In genomic region chr7:19176516-19176947, GRCm38 (mm10) we compare ENCODE assay signal across 10 mouse cellular contexts. TPM values are rescaled to one million over a fixed set of nuclear protein-coding genes. Genes with fewer than 3 reads are reported as not detected.
DNase-seq lines count a peak whose midpoint lies in the region; ATAC-seq and TF ChIP-seq lines count a peak whose summit lies in the region.
"Had no signal": no experiment of that assay in that cellular context is flagged by ENCODE, and none has a peak within 500 bp of the region (broad histone marks: within the 10 kb centered on the region; RNA-seq: fewer than 3 reads in every experiment).

No protein-coding gene starts in this region.

- ATAC-seq in lung, embryonic 14.5 days (ENCODE audit: insufficient read depth), result no peak
- ATAC-seq in forebrain, embryonic 12.5 days (ENCODE audit: low FRiP score), result peak; percentile 33
- peak; percentile 43; the same call in 1 of the 2 replicates for ATAC-seq in hindbrain, postnatal 0 days
- peak; percentile 25 for ATAC-seq in midbrain, postnatal 0 days (ENCODE audit: low FRiP score)

- no peak for TF ChIP-seq CTCF in lung, embryonic 14.5 days (IDR thresholded peaks at IDR 0.05; ENCODE audit: low read depth)
- TF ChIP-seq CTCF in hindbrain, postnatal 0 days (IDR thresholded peaks at IDR 0.05; ENCODE audit: low read depth), result no peak
- no peak for TF ChIP-seq CTCF in midbrain, postnatal 0 days (IDR thresholded peaks at IDR 0.05)

- peak overlapping the region; percentile 32 for H3K4me2 ChIP-seq in lung, embryonic 14.5 days
- peak overlapping the region; percentile 71 for H3K4me2 ChIP-seq in forebrain, embryonic 12.5 days
- H3K4me2 ChIP-seq in hindbrain, postnatal 0 days (ENCODE audit: low read depth, low read length), result peak overlapping the region; percentile 63
- peak overlapping the region; percentile 88 for H3K4me2 ChIP-seq in midbrain, postnatal 0 days (ENCODE audit: low read depth, low read length, poor library complexity, severe bottlenecking)

- whole genome bisulfite sequencing in lung, embryonic 14.5 days, result 3% methylated on average over 17 of the region's 21 CpGs
- WGBS in forebrain, embryonic 12.5 days, result 3% methylated on average over 17 of the region's 21 CpGs
- 3% methylated on average over 21 of the region's 21 CpGs for WGBS in hindbrain, postnatal 0 days
- WGBS in midbrain, postnatal 0 days, result 6% methylated on average over 16 of the region's 21 CpGs

- H3K4me3 ChIP-seq in lung, embryonic 14.5 days (ENCODE audit: low read depth, low read length), result peak overlapping the region; percentile 21; the same call in 1 of the 2 replicates
- peak overlapping the region; percentile 53 for H3K4me3 ChIP-seq in forebrain, embryonic 12.5 days (replicated peaks)
- peak overlapping the region; percentile 63 for H3K4me3 ChIP-seq in hindbrain, postnatal 0 days (ENCODE audit: low read length)
- peak overlapping the region; percentile 74 for H3K4me3 ChIP-seq in midbrain, postnatal 0 days (ENCODE audit: low read depth, low read length)
- H3K4me3 ChIP-seq: myocyte had no signal

- H3K36me3 ChIP-seq in lung, embryonic 14.5 days (ENCODE audit: insufficient read depth), result no peaks in the 10 kb centered on the region
- no peaks in the 10 kb centered on the region for H3K36me3 ChIP-seq in forebrain, embryonic 12.5 days (replicated peaks)
- no peaks in the 10 kb centered on the region for H3K36me3 ChIP-seq in hindbrain, postnatal 0 days (ENCODE audit: insufficient read depth, low read length)
- 0 out of 2 replicates have a peak, but pooled peaks cover 1% of the 10 kb centered on the region for H3K36me3 ChIP-seq in midbrain, postnatal 0 days (ENCODE audit: insufficient read depth, low read length)

- peaks cover 6% of the 10 kb centered on the region for H3K4me1 ChIP-seq in lung, embryonic 14.5 days (ENCODE audit: insufficient read depth)
- peaks cover 63% of the 10 kb centered on the region for H3K4me1 ChIP-seq in forebrain, embryonic 12.5 days
- H3K4me1 ChIP-seq in hindbrain, postnatal 0 days (ENCODE audit: insufficient read depth, low read length), result peaks cover 5% of the 10 kb centered on the region; the same call in 1 of the 2 replicates
- no peaks in the 10 kb centered on the region; the same call in 1 of the 2 replicates for H3K4me1 ChIP-seq in midbrain, postnatal 0 days (ENCODE audit: insufficient read depth, low read length)

- H3K27ac ChIP-seq in lung, embryonic 14.5 days (ENCODE audit: low read depth), result no peak overlapping the region
- peak overlapping the region; percentile 61; the same call in 1 of the 2 replicates for H3K27ac ChIP-seq in forebrain, embryonic 12.5 days
- peak overlapping the region; percentile 70 for H3K27ac ChIP-seq in hindbrain, postnatal 0 days
- H3K27ac ChIP-seq in midbrain, postnatal 0 days (ENCODE audit: low read depth, low read length), result peak overlapping the region; percentile 63
- H3K27ac ChIP-seq: gastrocnemius, adult 2 months had no signal

- peaks cover 59% of the 10 kb centered on the region for H3K27me3 ChIP-seq in lung, embryonic 14.5 days (ENCODE audit: insufficient read depth, low read length)
- peaks cover 75% of the 10 kb centered on the region for H3K27me3 ChIP-seq in forebrain, embryonic 12.5 days
- 0 out of 2 replicates have a peak, but pooled peaks cover 5% of the 10 kb centered on the region for H3K27me3 ChIP-seq in hindbrain, postnatal 0 days (ENCODE audit: insufficient read depth, low read length)
- no peaks in the 10 kb centered on the region for H3K27me3 ChIP-seq in midbrain, postnatal 0 days (ENCODE audit: insufficient read depth, low read length)

- no peak overlapping the region for H3K9ac ChIP-seq in lung, embryonic 14.5 days
- peak overlapping the region; percentile 57 for H3K9ac ChIP-seq in forebrain, embryonic 12.5 days
- peak overlapping the region; percentile 70 for H3K9ac ChIP-seq in hindbrain, postnatal 0 days (replicated peaks; ENCODE audit: low read length)
- peak overlapping the region; percentile 85 for H3K9ac ChIP-seq in midbrain, postnatal 0 days (replicated peaks; ENCODE audit: low read length, poor library complexity, severe bottlenecking)

- H3K9me3 ChIP-seq in lung, embryonic 14.5 days (ENCODE audit: low read depth, low read length), result peaks cover 8% of the 10 kb centered on the region; the same call in 1 of the 2 replicates
- no peaks in the 10 kb centered on the region for H3K9me3 ChIP-seq in forebrain, embryonic 12.5 days
- no peaks in the 10 kb centered on the region for H3K9me3 ChIP-seq in hindbrain, postnatal 0 days (ENCODE audit: low read length)
- no peaks in the 10 kb centered on the region for H3K9me3 ChIP-seq in midbrain, postnatal 0 days (ENCODE audit: low read length)

- no peak for DNase-seq in lung, embryonic 14.5 days
- DNase-seq in lung, postnatal 4 days, result no peak
- DNase-seq in hindbrain, postnatal 0 days (ENCODE audit: low spot score), result no peak
- no peak for DNase-seq in midbrain, postnatal 0 days (ENCODE audit: low spot score)
- no peak for DNase-seq in ovary, postnatal 10 days (ENCODE audit: low spot score)
- no peak for DNase-seq in cerebellum, postnatal 10 days
- DNase-seq in yolk sac, embryonic 10.5 days (ENCODE audit: low spot score), result no peak
- DNase-seq: gastrocnemius, adult 2 months had no signal

RNA-seq across cellular contexts. Expression of gene Eml2, which starts 0.3 kb away (rescaled TPM):
- 2.6 and 2.7 TPM in 2 replicates for polyA plus RNA-seq in lung, embryonic 14.5 days (2014; fragmentation: Nextera tagmentation; extraction: Ambion mirVana)
- polyA plus RNA-seq in forebrain, embryonic 12.5 days (2016; fragmentation: Nextera tagmentation; extraction: Ambion mirVana), result 5.8 and 6.5 TPM in 2 replicates
- 88.2 and 103 TPM in 2 replicates for total RNA-seq in hindbrain, postnatal 0 days (2014; rRNA removed)
- 15.0 and 18.9 TPM in 2 replicates for polyA plus RNA-seq in hindbrain, postnatal 0 days (2015; fragmentation: Nextera tagmentation; extraction: Ambion mirVana)
- 83.7 and 89.0 TPM in 2 replicates for total RNA-seq in midbrain, postnatal 0 days (2014; rRNA removed)
- polyA plus RNA-seq in midbrain, postnatal 0 days (2015; fragmentation: Nextera tagmentation; extraction: Ambion mirVana), result 13.1 and 13.4 TPM in 2 replicates

RNA-seq across cellular contexts. Expression of gene Gipr, which starts 10.6 kb away (rescaled TPM):
- 0.26 and 0.85 TPM in 2 replicates for polyA plus RNA-seq in lung, embryonic 14.5 days (2014; fragmentation: Nextera tagmentation; extraction: Ambion mirVana)
- 1.1 and 1.3 TPM in 2 replicates for polyA plus RNA-seq in forebrain, embryonic 12.5 days (2016; fragmentation: Nextera tagmentation; extraction: Ambion mirVana)
- total RNA-seq in hindbrain, postnatal 0 days (2014; rRNA removed), result 2.0 and 3.0 TPM in 2 replicates
- polyA plus RNA-seq in hindbrain, postnatal 0 days (2015; fragmentation: Nextera tagmentation; extraction: Ambion mirVana), result 0.85 and 1.3 TPM in 2 replicates
- 2.3 and 7.4 TPM in 2 replicates for total RNA-seq in midbrain, postnatal 0 days (2014; rRNA removed)
- polyA plus RNA-seq in midbrain, postnatal 0 days (2015; fragmentation: Nextera tagmentation; extraction: Ambion mirVana), result 1.7 and 2.3 TPM in 2 replicates
- total RNA-seq: gastrocnemius, adult 2 months had no signal

RNA-seq across cellular contexts. Expression of gene Snrpd2, which starts 27.0 kb away (rescaled TPM):
- polyA plus RNA-seq in lung, embryonic 14.5 days (2014; fragmentation: Nextera tagmentation; extraction: Ambion mirVana), result 158 and 161 TPM in 2 replicates
- 148 and 153 TPM in 2 replicates for polyA plus RNA-seq in forebrain, embryonic 12.5 days (2016; fragmentation: Nextera tagmentation; extraction: Ambion mirVana)
- 34.1 and 42.9 TPM in 2 replicates for total RNA-seq in hindbrain, postnatal 0 days (2014; rRNA removed)
- polyA plus RNA-seq in hindbrain, postnatal 0 days (2015; fragmentation: Nextera tagmentation; extraction: Ambion mirVana), result 114 and 118 TPM in 2 replicates
- total RNA-seq in midbrain, postnatal 0 days (2014; rRNA removed), result 31.4 and 36.7 TPM in 2 replicates
- 115 and 116 TPM in 2 replicates for polyA plus RNA-seq in midbrain, postnatal 0 days (2015; fragmentation: Nextera tagmentation; extraction: Ambion mirVana)

RNA-seq across cellular contexts. Expression of gene Qpctl, which starts 27.4 kb away (rescaled TPM):
- polyA plus RNA-seq in lung, embryonic 14.5 days (2014; fragmentation: Nextera tagmentation; extraction: Ambion mirVana), result 12.5 and 13.1 TPM in 2 replicates
- 14.4 and 14.7 TPM in 2 replicates for polyA plus RNA-seq in forebrain, embryonic 12.5 days (2016; fragmentation: Nextera tagmentation; extraction: Ambion mirVana)
- total RNA-seq in hindbrain, postnatal 0 days (2014; rRNA removed), result 17.3 and 18.3 TPM in 2 replicates
- polyA plus RNA-seq in hindbrain, postnatal 0 days (2015; fragmentation: Nextera tagmentation; extraction: Ambion mirVana), result 24.7 and 25.5 TPM in 2 replicates
- total RNA-seq in midbrain, postnatal 0 days (2014; rRNA removed), result 17.3 and 17.8 TPM in 2 replicates
- polyA plus RNA-seq in midbrain, postnatal 0 days (2015; fragmentation: Nextera tagmentation; extraction: Ambion mirVana), result 30.2 and 32.5 TPM in 2 replicates

RNA-seq across cellular contexts. Expression of gene Gpr4, which starts 35.8 kb away (rescaled TPM):
- 1.6 and 2.2 TPM in 2 replicates for polyA plus RNA-seq in lung, embryonic 14.5 days (2014; fragmentation: Nextera tagmentation; extraction: Ambion mirVana)
- 1.6 and 1.7 TPM in 2 replicates for polyA plus RNA-seq in forebrain, embryonic 12.5 days (2016; fragmentation: Nextera tagmentation; extraction: Ambion mirVana)
- 3.8 and 4.5 TPM in 2 replicates for total RNA-seq in hindbrain, postnatal 0 days (2014; rRNA removed)
- polyA plus RNA-seq in hindbrain, postnatal 0 days (2015; fragmentation: Nextera tagmentation; extraction: Ambion mirVana), result 4.1 and 4.4 TPM in 2 replicates
- total RNA-seq in midbrain, postnatal 0 days (2014; rRNA removed), result 3.1 and 4.7 TPM in 2 replicates
- 6.1 and 6.2 TPM in 2 replicates for polyA plus RNA-seq in midbrain, postnatal 0 days (2015; fragmentation: Nextera tagmentation; extraction: Ambion mirVana)

Comparison
In these comparisons a context has a peak if more than half of its experiments do, and no peak if none do; other contexts are left out.
1. H3K4me2 ChIP-seq: peak in every context shown above with its lines; median percentile 88 in midbrain, postnatal 0 days; 71 in forebrain, embryonic 12.5 days; 63 in hindbrain, postnatal 0 days; 32 in lung, embryonic 14.5 days.
2. H3K4me3 ChIP-seq: peak in every context shown above with its lines; median percentile 74 in midbrain, postnatal 0 days; 63 in hindbrain, postnatal 0 days; 53 in forebrain, embryonic 12.5 days; 21 in lung, embryonic 14.5 days.